Mouse (Mus musculus) ES-E14 (cell line): Measurements from ENCODE around the gene Stat5b.

Experiments used
- ZC3H11A ChIP-seq: IDR thresholded peaks from 2 replicates; pipeline ENCODE4 v1.6.1; 2012; ENCODE audit warnings: low read depth, mild to moderate bottlenecking, inconsistent platforms, low read length, borderline replicate concordance
- ZNF384 ChIP-seq: IDR thresholded peaks from 2 replicates; pipeline ENCODE4 v1.6.1; 2012; ENCODE audit warnings: low read depth, low read length, inconsistent platforms

DNA sequence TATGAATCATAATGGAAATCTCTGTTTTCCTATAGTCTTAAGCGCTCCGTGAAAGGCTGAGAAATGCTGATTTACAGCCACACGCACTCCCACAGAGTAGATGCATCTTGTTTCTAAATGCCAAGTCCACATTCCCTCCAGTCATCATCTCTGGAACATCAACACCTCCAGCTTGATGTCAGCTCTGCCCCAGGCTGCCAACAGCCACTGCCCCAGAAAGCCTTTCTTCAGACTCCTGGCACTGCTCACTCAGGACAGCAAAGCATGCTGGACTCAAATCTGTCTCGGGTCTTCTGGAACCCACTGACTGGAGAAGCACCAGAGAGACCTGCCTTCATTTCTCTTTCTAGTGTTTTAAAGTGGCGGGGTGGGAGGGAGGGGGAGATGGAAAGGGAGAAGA, 41.9 kb upstream of the Stat5b start:
- TF ChIP-seq ZC3H11A = no peak
- no peak for TF ChIP-seq ZNF384
